Mouse (Mus musculus): ENCODE results near the gene Hoxb8.

Gene Hoxb8

DNA sequence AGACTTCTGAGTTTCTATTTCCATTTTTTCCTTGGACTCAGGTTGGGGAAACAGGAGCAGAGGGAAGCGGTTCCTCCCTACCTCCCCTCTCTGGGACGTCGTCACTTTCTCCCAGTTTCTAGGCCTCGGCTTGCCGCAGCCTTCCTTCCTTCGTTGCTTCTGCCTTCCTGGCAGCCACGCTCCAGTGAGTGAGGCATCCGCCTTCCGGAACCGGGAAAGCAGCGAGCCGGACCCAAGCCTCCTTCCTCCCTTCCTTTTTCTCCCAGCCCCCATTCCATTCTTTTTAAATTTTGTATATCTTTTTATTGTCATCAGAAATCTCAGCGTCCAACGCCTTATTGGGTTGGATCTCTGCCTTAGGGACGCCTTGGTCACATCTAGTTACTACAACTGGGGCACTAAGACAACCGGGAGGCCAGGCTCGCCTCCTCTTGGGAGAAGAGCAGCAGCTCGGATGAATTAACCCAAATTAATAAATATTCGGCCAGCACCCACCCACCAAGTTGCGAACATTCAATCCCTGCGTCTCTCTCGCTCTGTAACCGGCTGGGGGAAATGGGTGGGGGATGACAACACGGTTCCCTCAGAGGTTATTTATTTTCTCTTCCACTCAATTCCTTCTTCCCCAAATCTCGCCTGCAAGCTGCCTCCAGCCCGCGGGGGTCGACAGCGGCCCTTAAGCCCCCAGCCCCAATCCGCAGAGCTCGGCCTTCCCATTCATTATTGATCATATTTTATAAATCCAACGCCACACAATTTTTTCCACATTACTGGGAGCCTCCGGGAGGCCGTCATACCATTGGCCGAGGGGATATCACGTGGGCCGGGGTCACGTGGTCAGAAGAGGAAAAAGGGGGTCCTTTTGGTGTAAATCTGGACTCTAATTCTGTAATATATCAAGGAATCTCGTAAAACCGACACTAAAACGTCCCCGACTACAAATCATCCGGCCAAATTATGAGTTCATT is 4.3 kb downstream of the Hoxb8 start, which contains the start of gene Hoxb7:
Hoxb7 (plus strand) TSS at position 853 of the 968 bp plus-strand sequence.
- no peak for DNase-seq (ENCODE audit: low spot score)

DNA sequence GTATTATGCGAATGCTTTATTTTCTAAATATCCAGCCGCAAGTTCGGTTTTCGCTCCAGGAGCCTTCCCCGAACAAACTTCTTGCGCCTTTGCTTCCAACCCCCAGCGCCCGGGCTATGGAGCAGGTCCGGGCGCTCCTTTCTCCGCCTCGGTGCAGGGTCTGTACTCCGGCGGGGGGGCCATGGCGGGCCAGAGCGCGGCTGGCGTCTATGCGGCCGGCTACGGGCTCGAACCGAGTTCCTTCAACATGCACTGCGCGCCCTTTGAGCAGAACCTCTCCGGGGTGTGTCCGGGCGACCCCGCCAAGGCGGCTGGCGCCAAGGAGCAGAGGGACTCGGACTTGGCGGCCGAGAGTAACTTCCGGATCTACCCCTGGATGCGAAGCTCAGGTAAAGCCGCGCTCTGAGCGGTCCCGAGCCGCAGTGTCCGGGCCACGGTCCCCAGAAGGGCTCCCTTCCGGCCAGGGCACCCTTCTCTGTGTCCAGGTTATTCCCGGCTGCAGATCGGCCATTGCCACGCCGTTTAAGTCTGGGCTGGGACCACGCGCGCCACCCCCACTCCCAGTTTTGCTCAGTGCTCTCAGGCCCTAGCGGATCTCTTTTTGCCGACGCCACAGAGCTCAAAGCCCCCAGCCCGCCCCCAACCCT is 5.2 kb downstream of the Hoxb8 start:
- no peak for DNase-seq (ENCODE audit: low spot score)

DNA sequence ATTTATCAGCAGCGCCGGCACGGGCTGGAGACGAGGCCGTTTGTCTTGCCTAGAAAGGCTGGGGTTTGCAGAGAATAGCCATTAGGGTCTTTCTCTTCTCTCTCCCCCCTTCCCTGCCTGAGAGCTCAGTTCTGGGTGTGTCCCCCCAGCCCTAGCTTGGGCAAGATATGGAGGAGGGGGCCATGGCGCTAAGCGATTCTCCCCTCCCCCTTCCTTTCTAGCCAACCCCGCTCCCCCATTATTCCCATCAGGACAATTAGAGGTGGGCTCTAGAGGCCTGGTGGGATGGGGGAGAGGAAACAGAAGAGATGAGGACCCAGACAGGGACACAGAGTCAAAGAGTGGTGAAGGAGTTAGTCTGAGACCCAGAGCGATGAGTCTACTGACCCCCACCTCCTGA is 5.7 kb downstream of the Hoxb8 start:
- no peak for DNase-seq (ENCODE audit: low spot score)

DNA sequence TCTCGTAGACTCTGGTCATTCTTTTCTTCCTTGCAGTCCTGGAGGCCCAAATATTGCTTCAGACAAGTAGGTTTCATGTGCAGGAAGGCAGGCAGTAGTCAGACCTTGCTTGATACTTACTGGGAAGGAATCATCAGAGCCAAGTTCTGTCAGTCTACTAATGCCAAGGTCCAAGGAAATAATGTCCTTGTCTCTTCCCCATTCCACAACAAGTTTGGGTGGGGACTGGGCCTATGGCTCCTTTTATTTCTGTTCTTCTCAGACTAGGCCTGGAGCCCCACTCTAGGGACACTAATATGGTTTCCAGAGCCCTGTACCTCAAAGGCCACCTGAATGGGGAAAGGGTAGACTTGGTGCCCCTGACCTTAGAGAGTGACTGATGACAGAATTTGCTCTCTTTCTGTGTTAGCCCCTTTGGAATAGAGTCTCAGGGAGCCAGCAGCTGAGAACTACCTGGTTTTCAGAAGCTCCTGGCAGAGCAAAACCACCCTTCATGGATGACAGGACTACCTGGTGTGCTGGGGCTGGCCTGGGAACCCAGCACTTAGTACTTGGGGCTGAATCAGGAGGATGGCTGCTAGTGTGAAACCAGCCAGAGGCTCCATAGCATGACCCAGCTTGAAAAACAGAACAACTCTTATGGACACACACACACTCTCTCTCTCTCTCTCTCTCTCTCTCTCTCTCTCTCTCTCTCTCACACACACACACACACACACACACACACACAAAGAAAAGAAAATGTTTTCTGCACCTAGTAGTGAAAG is 6.9 kb downstream of the Hoxb8 start:
- DNase-seq (ENCODE audit: low spot score), result no peak

DNA sequence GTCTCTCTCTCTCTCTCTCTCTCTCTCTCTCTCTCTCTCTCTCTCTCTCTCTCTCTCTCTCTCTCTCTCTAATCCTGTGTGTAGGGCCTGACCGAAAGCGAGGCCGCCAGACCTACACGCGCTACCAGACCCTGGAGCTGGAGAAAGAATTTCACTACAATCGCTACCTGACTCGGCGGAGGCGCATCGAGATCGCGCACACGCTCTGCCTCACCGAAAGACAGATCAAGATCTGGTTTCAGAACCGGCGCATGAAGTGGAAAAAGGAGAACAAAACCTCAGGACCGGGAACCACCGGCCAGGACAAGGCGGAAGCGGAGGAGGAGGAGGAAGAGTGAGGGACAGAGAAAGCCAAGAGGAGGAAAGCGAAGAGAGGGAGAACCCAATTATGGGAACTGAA is 7.6 kb downstream of the Hoxb8 start:
- no peak for DNase-seq (ENCODE audit: low spot score)

DNA sequence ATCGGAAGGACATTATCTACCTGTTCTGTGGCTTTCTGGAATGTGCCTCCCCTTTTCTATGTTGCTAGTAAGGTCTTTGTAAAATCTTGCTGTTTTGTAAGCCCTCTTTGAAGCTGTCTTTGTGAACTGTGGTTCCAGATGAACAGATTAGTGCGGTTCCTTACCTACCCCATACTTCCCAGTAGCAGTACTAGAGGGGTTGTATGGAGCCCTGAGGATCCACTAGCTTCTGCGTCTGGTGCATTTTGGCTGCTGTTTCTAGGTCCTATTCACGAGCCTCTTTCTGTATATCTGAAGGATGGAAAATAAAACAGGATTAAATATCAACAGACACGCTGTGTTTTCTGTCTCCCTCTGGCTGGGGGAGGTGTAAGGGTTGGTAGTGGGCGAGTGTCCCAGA is 8.1 kb downstream of the Hoxb8 start:
- no peak for DNase-seq (ENCODE audit: low spot score)

DNA sequence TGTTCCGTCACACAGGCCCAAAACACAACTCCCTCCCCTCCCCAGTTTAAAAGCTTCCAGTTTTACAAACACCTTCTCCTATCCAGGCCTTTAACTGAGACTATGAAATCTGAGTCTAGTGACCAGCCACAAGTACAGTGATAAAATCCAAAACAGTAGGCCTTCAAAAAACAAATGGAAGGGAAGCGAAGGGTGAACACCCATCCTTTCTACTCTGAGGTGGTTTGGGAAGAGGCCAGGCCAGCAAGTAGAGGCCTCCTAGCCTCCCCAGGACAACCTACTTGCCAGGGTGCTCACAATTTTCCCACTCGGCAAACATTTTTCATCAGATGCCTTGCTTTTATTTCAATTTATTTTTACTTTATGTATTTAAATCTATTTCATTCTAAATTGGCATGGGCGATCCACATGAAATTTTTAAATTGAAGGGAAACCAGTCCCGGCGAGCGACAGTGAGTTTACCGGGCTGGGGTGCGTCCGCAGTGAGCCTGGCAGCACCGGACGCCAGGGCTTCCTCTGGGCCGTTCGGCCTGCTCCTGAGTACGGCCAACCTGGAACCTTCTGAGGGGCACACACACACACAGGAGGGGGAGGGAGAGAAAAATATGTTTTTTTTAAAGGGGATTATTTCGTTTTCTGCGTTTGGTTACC is 9.1 kb downstream of the Hoxb8 start:
- DNase-seq (ENCODE audit: low spot score), result no peak

DNA sequence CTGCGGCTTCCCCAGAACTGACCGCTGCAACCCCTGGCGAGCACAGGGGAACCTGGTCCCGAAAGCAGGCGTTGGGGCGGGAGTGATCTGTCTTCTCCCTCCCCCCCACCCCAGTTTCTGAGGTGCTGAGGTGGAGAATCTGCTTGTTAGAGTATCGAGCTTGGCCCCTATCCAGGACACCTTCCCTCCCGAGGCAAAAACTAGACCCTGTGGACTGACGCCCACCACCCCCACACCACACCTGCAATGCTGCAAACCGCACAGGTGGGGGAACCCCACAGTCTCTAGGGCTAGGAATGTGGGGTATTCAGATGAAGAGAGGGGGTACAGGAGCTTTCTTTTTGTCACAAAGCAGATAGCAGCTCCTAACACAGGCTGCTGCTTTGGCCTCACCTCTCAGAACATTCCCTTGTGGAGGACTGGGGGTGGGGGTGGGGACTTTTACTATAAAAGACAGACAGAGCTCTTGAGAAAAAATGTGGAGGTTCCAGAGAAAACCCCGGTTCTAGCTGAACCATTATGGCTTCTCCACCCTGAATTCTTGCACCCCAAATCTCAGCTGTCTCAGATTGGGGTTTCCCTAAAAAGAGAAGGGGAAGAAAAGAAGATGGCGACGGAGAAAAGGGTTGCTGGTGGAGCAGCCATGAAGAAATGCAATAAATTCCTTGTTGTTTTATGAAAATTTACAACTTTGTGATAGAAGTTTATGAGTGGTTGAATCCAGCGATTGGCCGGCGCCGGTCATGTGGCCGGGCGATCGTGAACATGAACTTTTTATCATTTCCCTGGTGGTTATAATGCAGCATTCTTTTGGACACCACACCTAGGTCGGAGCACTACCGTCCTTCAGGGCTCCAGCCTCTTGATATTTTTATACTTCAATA is 10.2 kb downstream of the Hoxb8 start, which contains the start of gene Hoxb6:
Hoxb6 (plus strand) TSS at position 796 of the 884 bp plus-strand sequence.
- DNase-seq (ENCODE audit: low spot score), result no peak

DNA sequence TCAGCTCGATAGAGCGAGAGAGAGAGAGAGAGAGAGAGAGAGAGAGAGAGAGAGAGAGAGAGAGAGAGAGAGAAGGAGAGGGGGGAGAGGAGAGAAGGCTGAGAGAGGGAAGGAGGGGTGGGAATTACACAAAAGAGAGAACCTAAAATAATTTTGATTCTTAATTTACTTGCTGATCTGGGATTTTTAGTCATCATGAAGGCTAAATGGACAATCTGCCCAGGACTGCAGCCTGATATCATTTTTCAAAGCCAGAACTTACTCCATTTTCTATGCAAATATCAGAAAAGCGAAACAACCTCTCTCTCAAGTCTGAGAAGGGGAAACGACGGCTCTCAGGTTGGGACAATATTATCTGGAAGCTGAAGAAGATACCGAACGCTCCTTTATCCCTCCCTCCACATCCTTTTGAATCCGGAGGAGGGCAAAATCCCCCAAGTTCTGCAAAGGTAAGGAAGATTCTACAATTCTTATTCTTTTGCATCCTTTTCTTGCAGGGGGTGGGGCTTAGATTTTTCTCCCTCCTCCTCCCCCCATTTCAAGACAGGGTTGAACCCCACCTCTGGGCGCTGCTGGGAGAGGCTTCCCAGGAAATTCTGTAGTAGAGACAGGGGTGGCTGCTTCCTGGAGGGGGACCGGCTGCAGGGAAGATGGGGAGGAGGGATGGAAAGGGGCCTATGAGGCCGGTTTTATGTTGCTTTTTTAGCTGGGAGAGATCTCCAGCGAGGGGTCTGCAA is 11.0 kb downstream of the Hoxb8 start:
- no peak for DNase-seq (ENCODE audit: low spot score)

DNA sequence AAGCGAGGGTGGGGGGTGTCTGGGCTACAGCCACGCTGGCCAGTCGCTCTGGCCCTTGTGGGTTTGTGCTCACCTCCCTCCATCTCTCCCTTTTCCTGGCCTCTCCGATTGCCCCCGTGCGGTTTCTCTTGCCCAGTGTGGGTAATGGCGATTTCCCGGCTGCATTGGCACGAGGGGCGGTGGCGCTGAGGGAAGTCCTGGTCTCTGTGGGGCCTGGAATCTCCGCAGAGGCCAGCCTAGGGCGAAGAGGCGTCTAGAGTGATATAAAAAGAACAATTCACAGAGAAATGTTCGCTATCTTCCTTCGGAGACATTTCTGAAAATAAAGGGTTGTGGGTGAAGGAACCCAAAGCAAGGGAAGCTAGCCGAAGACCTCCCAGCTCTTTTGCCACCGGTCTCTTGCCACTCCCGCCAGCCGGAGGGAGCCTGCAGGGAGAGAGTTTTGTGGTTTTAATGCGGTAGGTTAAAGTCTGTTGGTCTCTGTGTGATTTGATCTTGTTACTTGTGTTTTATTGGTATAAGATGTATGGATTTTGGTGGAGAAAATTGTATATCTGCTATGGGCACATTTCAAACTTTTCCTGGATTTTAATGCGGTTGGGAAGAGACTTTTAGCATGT is 11.7 kb downstream of the Hoxb8 start:
- DNase-seq (ENCODE audit: low spot score), result no peak

DNA sequence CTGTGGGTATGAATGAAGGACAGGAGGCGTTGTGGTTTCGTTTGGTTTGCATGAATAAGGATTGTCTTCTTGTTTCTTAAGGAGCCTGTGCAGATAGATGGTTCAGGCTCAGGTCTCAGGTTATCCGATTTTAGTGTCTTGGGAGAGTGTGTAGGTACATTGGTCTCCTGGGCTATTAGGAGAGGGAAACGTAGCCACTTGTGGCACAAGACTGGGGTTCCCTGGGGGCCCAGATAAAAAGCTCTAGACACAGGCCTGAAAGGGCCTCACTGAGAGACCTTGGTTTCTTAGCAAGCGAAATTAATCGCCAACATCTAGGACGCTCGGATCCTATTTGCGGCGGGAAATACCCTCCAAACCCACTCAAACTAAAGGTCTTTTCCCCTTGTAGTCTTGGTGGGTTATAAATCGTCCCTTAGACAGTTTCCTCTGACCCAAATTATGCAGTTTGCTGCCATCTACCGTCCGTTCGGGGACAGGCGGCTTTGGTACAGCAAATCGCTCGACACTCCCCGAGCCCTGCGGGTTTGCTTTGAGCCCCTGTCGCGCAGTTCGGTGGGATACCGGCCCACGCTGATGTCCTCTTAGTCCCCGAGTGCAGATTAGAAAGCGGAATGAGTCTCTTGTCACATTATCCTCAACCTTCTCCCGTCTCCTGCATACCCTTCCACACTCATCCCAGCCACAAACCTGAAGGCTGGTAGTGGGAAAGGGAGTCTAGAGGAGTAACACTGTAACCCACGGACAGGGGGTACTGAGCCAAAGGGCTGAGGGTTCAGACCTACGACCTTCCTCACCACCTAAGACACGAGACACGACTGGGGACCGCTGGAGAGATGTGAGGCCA is 12.8 kb downstream of the Hoxb8 start:
- DNase-seq (ENCODE audit: low spot score), result no peak

DNA sequence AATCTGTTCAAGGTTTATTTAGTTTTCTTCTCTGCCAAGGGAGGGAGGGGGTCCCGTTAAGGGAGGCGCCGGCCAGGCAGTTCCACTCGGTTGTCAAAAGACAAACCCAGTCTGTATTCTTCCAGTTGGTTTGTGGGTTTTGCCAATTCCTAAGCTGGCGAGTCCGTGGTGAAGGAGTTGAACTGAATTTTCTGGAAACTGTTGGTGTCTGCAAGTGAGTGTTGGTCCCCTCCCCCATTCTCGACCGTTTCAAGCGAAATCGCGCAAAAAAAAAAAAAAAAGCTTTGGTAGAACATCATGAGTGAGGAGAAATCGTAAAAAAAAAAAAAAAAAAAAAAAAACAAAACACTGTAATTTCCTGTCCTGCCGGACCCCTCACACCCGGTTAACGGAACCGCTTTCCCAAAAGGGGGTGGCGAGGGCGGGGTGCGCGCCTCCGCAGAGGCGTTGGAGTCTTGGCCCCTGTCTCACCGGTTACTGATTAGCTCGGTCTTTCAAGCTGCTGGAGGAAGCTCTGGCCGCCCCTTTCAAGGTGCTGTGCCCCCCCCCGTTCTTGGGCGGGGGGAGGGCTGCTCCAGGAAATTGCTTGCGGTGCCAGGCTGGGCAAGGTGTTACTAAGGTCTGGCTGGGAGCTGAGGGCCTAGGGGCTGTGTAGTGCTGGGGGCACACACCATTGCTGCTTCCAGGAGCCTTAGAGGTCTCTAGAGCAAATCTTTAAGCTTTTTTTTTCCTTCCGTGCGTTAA is 13.6 kb downstream of the Hoxb8 start:
- DNase-seq (ENCODE audit: low spot score), result no peak

DNA sequence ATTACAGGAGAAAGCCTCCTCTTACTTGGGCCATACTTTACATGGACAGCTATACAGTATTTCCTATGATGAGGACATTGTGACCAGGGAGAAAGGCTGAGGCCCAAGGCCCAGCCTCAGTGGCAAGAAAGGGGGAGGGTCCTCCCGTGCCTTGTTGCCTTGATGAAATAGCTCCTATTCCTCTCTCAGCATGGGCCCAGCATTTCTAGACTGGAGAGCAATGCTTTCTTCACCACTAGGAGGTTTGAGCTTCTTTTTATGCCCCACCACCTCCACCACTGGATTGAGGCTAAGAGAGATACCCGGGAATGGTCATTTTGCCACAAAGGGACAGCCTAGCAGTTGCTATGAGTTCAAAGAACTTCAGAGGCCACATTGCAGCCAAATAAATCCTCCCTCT is 15.3 kb downstream of the Hoxb8 start:
- no peak for DNase-seq (ENCODE audit: low spot score)

DNA sequence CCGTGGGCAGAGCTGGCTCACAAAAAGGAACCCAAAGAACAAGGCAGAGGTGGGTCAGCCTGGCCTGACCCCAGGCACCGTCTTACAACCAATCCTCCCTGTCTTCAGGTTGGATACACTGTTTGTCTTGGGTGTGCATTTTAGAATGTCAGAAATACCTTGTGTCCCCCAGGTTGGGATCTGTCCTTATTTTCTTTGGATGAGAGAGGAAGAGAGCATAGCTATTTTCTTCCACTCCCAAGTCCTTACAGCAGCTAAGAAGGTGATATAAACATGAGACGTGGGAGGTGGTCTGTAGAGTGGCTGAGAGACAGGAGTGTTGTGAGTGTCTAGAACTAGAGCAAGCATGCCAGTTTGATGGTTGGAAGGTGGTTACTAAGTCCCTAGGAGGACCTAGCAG is 15.7 kb downstream of the Hoxb8 start:
- DNase-seq (ENCODE audit: low spot score), result no peak

DNA sequence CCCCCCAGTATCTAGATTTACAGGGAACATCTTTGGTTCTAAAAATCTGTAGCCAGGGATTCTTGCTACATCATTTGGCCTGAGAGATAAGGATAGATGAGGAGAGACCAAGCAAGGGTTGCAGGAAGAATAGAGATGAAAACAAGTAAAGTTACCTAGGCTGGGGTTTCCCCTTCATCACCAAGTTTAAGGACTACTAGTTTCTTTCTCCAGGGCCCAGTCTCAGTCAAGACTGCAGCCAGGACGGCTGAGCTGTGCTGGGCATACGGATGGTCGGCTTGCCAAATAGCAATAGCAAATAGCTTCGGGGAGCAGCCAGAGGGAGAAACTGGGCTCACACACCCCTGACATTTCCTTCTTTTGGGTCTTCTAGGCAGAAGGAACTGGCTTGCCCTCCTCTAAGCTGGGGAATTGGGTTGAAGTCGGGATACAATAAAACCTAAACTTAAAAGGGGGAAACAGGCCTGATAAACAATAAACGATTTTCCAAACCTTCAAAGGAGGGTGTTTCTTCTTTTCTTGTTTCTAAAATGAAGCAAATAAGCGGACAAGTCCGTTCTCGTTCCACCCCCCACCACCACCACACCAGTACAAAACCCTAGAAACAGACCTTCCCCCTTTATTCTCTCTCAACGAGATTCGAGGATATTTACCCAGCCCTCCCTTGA is 16.4 kb downstream of the Hoxb8 start:
- DNase-seq (ENCODE audit: low spot score), result no peak

DNA sequence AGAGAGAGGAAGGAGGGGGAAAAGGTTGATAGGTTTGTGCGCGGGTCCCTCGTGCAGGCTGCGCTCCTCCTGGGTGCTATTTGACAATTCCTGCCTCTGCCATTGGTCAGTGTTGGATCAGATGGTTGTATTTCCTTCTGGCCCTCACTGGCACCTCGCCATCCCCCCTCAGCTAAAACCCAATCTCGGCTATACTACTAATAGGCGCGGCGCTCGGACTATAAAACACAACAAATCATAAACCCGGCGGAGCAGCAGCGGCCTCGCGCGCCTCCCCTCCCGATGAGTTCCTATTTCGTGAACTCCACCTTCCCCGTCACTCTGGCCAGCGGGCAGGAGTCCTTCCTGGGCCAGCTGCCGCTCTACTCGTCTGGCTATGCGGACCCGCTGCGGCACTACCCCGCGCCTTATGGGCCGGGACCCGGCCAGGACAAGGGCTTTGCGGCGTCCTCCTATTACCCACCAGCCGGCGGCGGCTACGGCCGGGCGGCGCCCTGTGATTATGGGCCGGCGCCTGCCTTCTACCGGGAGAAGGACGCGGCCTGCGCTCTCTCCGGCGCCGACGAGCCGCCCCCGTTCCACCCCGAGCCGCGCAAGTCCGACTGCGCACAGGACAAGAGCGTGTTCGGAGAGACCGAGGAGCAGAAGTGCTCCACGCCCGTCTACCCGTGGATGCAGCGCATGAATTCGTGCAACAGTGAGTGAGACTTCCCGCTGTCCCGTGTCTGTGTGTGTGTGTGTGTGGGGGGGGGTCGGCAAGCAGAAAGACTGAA is 17.4 kb downstream of the Hoxb8 start:
- DNase-seq (ENCODE audit: low spot score), result no peak

DNA sequence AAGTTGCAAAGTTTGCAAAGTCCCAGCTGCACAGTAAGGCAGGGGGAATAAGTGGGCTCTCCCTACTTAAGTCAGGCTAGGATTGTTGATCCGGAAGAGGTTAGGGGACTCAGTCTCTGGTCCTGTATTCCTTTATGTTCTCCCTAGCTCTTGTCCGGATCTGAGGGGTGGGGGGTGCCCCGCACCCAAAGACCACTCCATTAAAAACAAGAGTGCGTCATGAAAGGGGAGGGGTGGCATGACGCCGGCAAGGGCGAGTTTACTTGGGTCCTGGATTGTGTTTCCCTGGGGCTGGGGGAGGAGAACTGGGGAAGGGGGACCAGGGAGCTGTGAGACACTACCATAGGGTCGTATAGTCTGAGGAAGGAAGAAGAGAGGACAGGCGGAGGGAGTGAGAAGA is 18.1 kb downstream of the Hoxb8 start:
- DNase-seq (ENCODE audit: low spot score), result no peak

All from layer of hippocampus, adult 9-10 months (tissue).